Mouse (Mus musculus): ENCODE measurements around the gene Adh4.
"Not testable (repeated sequence)": the region's sequence is repeated elsewhere in the genome, so short reads cannot be mapped to it uniquely, and the experiment has no call there.

Adh4 gene

GRCm38 (mm10) chr3:138415121-138415690 lies at the start of gene Adh4:
Gene Adh4, plus strand, starts transcription at chr3:138415466.
- DNase-seq: no peak

GRCm38 (mm10) chr3:138366181-138366580 lies 49.1 kb upstream of the Adh4 start:
- DNase-seq: no peak

DNA sequence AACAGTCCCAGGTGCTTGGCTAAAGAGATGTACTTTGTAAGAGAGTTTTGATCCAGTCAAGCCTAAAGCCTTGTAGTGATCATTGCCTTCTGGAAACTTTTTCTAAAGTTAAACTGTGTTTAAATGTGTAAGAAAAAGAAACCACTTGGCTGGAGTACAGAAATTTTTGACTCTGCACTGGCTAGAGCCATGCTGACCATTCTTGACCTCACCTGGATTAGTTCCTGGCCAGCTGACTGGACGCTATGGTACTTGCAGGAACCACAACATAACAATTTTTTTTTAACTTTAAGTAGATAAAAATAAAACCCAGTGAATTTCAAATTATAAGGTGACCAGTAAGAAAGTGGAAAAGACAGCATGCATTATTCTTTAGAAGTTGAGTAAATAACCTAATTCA lies 45.7 kb upstream of the Adh4 start:
- DNase-seq: no peak

GRCm38 (mm10) chr3:138370289-138370688 lies 45.0 kb upstream of the Adh4 start:
- DNase-seq: not testable (repeated sequence)

GRCm38 (mm10) chr3:138373920-138374319 lies 41.3 kb upstream of the Adh4 start:
- no peak for DNase-seq

DNA sequence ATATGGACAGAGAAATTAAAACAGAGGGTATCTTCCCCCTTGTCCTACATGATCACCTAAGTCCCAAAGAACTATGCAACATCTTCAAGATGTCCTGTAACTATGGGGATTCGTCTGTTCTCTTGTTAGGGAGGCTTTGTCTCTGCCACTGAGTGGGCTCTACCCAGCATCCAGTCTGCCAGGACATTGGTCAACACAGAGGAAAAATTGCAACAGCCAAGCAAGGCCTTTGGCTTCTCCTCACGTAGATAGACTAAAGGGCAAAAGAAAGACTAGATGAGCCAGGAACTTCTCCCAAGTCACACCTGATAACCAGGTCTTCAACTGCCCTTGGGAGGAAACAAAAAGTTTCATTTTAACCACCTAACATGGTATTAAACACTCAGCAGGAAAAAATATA lies 40.1 kb upstream of the Adh4 start:
- DNase-seq: no peak

DNA sequence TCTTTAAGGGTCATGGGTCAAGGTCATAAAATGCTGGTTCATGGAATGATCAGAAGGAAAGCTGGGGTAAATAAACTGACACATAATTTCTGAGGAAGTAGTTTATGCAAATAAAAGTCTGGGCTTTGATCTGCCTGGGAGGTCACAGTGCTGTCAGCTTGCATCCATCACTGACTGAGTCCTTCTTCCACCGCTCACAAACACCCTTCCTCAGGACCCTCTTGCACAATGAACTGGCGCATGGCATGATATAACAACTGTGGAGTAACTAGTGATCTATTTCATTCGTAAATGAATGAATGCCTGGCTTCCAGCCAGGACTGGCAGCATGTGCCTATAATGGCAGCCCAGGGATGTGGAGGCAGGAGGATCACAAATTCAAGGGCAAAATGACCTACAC lies 34.1 kb upstream of the Adh4 start:
- no peak for DNase-seq

DNA sequence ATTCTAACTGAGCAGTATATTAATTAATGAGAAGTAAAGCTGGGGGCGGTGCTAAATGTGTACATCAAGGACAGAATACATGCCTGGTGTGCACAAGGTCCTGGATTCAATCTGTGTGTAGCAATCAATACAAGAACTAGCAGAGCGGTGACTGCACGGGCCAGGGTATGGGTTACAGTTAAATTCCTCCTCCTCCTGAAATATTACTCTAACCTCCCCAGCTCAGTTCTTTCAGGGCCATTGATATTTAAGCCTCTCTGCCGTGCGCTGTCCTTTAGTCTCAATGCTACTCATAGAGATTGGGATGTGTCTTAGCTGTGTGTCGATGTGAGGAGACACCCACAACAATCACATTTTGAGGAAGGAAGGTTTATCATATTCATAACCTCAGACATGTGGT lies 28.1 kb upstream of the Adh4 start:
- no peak for DNase-seq

GRCm38 (mm10) chr3:138404872-138405271 lies 10.4 kb upstream of the Adh4 start:
- DNase-seq: no peak

- peak; percentile 53 for DNase-seq
Measured at GRCm38 (mm10) chr3:138405341-138405740, 9.9 kb upstream of the Adh4 start.

DNA sequence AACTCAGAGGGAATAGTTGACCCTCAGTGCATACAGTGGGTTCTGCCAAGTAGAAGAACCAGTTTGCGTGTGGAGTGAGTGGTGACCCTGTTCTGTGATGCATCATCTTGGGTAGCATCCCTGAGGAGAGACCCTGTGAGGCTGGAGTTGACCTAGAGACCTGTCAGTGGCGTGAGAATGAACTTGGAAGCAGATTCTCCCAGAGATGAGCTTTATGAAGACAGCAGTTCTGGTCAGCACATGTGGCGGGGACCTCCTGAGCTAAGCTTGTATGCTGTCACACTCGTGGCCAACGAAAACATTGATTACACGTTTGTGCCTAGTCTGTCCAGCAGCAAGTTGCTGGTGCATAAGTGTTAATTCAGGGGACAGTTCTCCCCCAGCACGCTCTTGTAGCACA lies 9.4 kb upstream of the Adh4 start:
- DNase-seq: no peak

GRCm38 (mm10) chr3:138407920-138408319 lies 7.3 kb upstream of the Adh4 start:
- no peak for DNase-seq

DNA sequence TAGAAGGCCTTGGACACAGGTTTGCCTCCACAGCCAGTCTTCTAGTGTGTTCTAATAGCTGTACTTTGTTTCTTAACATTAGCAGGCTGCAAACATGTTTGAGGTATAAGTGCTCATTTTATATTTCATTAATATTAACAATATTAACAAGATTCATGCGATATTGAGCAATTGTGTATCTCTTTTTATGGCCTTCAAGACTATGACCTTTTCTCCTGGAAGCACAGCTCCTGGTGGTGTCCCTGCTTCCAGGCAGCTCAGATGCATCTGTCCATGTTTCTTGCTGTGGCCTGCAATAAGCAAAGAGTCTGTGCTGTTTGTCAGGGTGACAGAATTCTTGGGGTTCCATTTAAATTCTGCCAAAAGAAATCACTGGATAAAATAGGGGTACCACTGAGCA lies 5.7 kb upstream of the Adh4 start:
- DNase-seq: no peak

DNA sequence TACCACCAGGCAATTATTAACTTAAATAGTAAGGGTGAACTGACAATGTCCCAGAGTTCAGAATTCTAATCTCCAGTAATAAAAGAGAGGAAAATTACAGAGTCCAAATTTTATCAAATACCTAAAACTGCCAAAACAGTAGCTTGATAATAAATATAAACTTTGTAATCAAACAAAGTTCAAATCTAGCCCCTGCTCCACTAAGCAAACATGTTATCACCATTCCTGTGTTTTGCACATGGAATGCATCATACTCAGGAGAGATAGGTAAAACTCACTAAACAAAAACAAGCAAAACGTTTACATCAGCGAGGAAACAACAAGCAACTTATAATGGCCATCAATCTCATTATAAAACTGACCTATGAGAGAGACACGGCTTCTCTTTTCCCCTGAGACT lies 5.1 kb upstream of the Adh4 start:
- no peak for DNase-seq

DNA sequence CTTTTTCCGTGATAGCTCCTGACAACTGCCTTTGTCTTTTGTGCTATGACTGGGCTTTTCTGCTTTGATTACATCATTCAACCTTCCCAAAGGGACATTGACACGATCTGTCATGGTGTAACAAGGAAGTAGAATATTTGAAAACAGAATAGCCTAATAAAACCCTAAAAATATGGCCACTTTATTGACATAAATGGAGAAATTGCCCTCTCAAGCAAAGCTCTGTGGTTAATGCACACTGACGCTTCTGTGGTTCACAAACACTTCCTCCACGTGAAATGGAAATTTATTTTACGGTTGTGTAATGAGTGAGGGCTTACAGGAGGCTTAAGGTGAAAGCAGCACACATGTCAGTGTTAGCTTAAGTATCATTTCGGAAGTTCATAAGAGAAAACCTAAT lies 4.1 kb downstream of the Adh4 start:
- DNase-seq: no peak

GRCm38 (mm10) chr3:138420385-138420784 lies 5.1 kb downstream of the Adh4 start:
- DNase-seq: no peak

DNA sequence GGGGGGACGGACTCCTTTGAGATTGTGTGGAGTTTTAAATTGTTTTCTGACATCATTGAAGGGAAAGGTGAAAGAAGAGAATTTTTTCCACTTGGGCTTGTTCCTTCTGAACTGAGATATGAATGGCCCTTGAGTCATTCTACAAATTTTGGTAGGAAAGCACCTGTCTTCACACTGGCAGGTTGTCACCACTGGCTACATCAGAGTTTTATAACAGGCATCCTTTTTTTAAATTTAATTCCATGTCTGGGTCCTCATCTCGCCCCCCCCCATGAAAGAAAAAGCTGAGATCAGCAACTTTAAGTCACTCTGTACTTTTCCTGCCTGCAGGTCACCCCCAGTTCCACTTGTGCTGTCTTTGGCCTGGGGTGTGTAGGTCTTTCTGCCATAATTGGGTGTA lies 8.4 kb downstream of the Adh4 start:
- no peak for DNase-seq

- no peak for DNase-seq
Measured at GRCm38 (mm10) chr3:138424247-138424646, 9.0 kb downstream of the Adh4 start.

- no peak for DNase-seq
Measured at GRCm38 (mm10) chr3:138430360-138430976, 15.2 kb downstream of the Adh4 start.

- DNase-seq: no peak
Measured at GRCm38 (mm10) chr3:138431835-138432234, 16.6 kb downstream of the Adh4 start.

- no peak for DNase-seq
Measured at GRCm38 (mm10) chr3:138438716-138439115, 23.4 kb downstream of the Adh4 start.

- no peak for DNase-seq
Measured at GRCm38 (mm10) chr3:138442203-138442602, 26.9 kb downstream of the Adh4 start.

DNA sequence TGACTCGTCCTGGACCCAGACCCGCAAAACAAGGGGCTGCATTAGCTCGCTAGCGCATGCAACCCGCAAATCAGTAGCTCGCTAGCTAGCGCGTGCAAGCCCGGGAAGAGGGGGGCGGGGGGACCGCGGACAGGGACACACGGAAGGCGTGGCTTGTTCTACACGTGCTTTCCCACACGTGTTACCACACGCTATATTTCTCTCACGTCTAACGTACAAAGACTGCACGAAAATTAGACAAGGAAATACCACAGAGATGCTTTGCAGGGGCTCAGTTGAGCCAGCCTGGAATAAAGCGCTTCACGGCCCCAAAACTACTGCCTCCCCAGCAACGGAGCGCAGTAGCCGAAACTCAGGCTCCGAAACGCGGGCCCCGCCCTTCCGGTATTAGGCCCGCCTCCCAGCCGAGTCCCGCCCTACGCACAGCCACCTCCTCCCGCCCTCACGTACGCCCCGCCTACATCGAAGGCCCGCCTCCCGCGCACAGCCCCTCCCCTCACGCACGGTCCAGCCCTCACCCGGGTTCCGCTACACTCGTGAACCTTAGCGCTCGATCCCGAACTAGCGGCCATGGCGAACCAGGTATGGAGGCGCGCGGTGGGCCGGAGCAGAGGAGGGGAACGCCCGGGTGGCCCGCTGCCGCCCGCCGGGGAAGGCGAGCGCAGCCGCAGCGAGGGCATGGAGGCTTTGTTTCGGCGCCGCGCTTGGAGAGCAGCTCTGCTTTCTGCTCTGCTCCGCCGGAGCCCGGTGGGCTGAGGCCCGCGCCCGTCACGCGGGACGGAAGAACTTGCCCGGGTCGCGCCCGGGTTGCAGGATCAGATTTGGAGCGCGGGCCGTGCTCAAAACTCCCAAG lies 27.6 kb downstream of the Adh4 start, which contains the start of gene Adh5:
Adh5 (plus strand) TSS at position 482 of the 853 bp plus-strand sequence.
- peak; percentile 93 for DNase-seq

DNA sequence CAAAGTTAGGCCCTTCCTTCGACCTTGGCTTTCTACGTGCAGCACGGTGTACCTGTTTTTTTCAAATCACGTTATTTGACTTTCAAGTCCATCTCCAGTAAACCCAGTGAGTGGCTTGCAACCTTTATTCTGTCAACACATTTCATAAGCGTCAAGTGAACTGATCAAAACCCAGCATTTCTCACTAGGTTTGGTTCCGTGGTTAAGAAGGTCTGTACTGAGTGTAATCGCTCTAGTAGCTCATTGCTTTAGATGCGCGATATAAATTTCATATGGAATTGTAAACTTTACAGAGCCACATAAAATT lies 28.2 kb downstream of the Adh4 start:
- DNase-seq: no peak
